Mouse (Mus musculus) C2C12 (cell line): Measurements from ENCODE around the gene Nhlrc3.

ENCODE experiments used
- CEBPB ChIP-seq: IDR thresholded peaks from one replicate; pipeline ENCODE4 v1.6.1; 2011; ENCODE audit warnings: low read depth, mild to moderate bottlenecking, control low read depth, moderate library complexity
- CTCF ChIP-seq: IDR thresholded peaks from one replicate; pipeline ENCODE4 v1.5.1; 2011; ENCODE audit not compliant: control insufficient read depth, insufficient read depth, insufficient read length
- MAX ChIP-seq: IDR thresholded peaks from one replicate; pipeline ENCODE4 v1.6.1; 2011; ENCODE audit warnings: mild to moderate bottlenecking, control low read depth
- MYOD1 ChIP-seq: IDR thresholded peaks from one replicate; pipeline ENCODE4 v1.6.1; 2011; ENCODE audit warnings: low read depth; ENCODE audit not compliant: control insufficient read depth, insufficient read length
- USF1 ChIP-seq: IDR thresholded peaks from one replicate; pipeline ENCODE4 v1.6.1; 2011; ENCODE audit warnings: low read depth, mild to moderate bottlenecking, control low read depth, moderate library complexity

GRCm38 (mm10) chr3:53448208-53448607 is 14.9 kb downstream of the Nhlrc3 start:
- TF ChIP-seq CTCF (peak; percentile 28), USF1 (no peak), MYOD1 (no peak), CEBPB (no peak), MAX (no peak)
